Mouse (Mus musculus): ENCODE data around the gene Coro7.
A peak's percentile ranks its signal among the peaks of the same experiment; 100 is the strongest.
"Not testable (repeated sequence)": the region's sequence is repeated elsewhere in the genome, so short reads cannot be mapped to it uniquely, and the experiment has no call there.

The Coro7 gene

GRCm38 (mm10) chr16:4595527-4595963 lies 84.0 kb downstream of the Coro7 start:
- 0 out of 2 replicates have a peak, but pooled peaks have one; percentile 36 for ATAC-seq (ENCODE audit: low TSS enrichment)

GRCm38 (mm10) chr16:4594814-4595526 lies 84.6 kb downstream of the Coro7 start:
- ATAC-seq (ENCODE audit: low TSS enrichment) = 0 out of 2 replicates have a peak, but pooled peaks have one; percentile 1

GRCm38 (mm10) chr16:4593971-4594813 lies 85.4 kb downstream of the Coro7 start, which contains the start of gene Glis2:
Gene Glis2, plus strand, starts transcription at chr16:4594713.
- 0 out of 2 replicates have a peak, but pooled peaks have one; percentile 8 for ATAC-seq (ENCODE audit: low TSS enrichment)

GRCm38 (mm10) chr16:4592909-4593875 lies 86.4 kb downstream of the Coro7 start:
- peak; percentile 75 for ATAC-seq (ENCODE audit: low TSS enrichment)

- ATAC-seq (ENCODE audit: low TSS enrichment) = no peak
These were observed 89.3 kb downstream of the Coro7 start for GRCm38 (mm10) chr16:4590236-4590635.

- no peak for ATAC-seq (ENCODE audit: low TSS enrichment)
These were observed 91.9 kb downstream of the Coro7 start for GRCm38 (mm10) chr16:4587516-4588210.

- peak; percentile 95 for ATAC-seq (ENCODE audit: low TSS enrichment)
These were observed 93.0 kb downstream of the Coro7 start for GRCm38 (mm10) chr16:4586531-4587123.

- peak; percentile 29; the same call in 1 of the 2 replicates for ATAC-seq (ENCODE audit: low TSS enrichment)
These were observed 93.7 kb downstream of the Coro7 start for GRCm38 (mm10) chr16:4585642-4586530.

GRCm38 (mm10) chr16:4584438-4584837 lies 95.1 kb downstream of the Coro7 start:
- no peak for ATAC-seq (ENCODE audit: low TSS enrichment)

- no peak for ATAC-seq (ENCODE audit: low TSS enrichment)
These were observed 95.8 kb downstream of the Coro7 start for GRCm38 (mm10) chr16:4583807-4584206.

- ATAC-seq (ENCODE audit: low TSS enrichment) = not testable (repeated sequence)
These were observed 98.4 kb downstream of the Coro7 start for GRCm38 (mm10) chr16:4581179-4581578.

- ATAC-seq (ENCODE audit: low TSS enrichment) = no peak
These were observed 100.9 kb downstream of the Coro7 start for GRCm38 (mm10) chr16:4578630-4579029.

- ATAC-seq (ENCODE audit: low TSS enrichment) = no peak
These were observed 102.7 kb downstream of the Coro7 start for GRCm38 (mm10) chr16:4576873-4577272.

Measured in frontal cortex, adult (tissue).